Mouse (Mus musculus) embryonic facial prominence, embryonic 13.5 days (tissue): Measurements from ENCODE around the gene Gnpnat1. TPM values are rescaled to one million over a fixed set of nuclear protein-coding genes. Genes with fewer than 3 reads are reported as not detected.

Experiments used
- ATAC-seq: fragments of 200-750 bp; cut with Nextera tagmentation; 2 replicates; pipeline ENCODE4 v1.8.0; 2017; ENCODE audit warnings: low read depth; ENCODE audit not compliant: insufficient number of reproducible peaks, insufficient read depth, low FRiP score, low TSS enrichment
- H3K27ac ChIP-seq: fragments of 300-500 bp; sonication (generic); 2 replicates; pipeline ENCODE4 v1.5.1; 2015; ENCODE audit warnings: moderate library complexity, mild to moderate bottlenecking, inconsistent platforms
- H3K27me3 ChIP-seq: fragments of 300-500 bp; sonication (generic); 2 replicates; pipeline ENCODE4 v1.6.1; 2015; ENCODE audit warnings: mild to moderate bottlenecking, inconsistent platforms
- H3K36me3 ChIP-seq: fragments of 300-500 bp; sonication (generic); 2 replicates; pipeline ENCODE4 v1.6.1; 2015; ENCODE audit warnings: mild to moderate bottlenecking, inconsistent platforms
- H3K4me1 ChIP-seq: fragments of 300-500 bp; sonication (generic); 2 replicates; pipeline ENCODE4 v1.6.1; 2015; ENCODE audit warnings: inconsistent platforms
- H3K4me2 ChIP-seq: fragments of 300-500 bp; sonication (generic); 2 replicates; pipeline ENCODE4 v1.6.1; 2015; ENCODE audit warnings: moderate library complexity, mild to moderate bottlenecking, inconsistent platforms
- H3K4me3 ChIP-seq: fragments of 300-500 bp; sonication (generic); 2 replicates; pipeline ENCODE4 v1.5.1; 2015; ENCODE audit warnings: mild to moderate bottlenecking, inconsistent platforms
- H3K9ac ChIP-seq: fragments of 300-500 bp; sonication (generic); 2 replicates; pipeline ENCODE4 v1.6.1; 2015; ENCODE audit warnings: mild to moderate bottlenecking, inconsistent platforms
- H3K9me3 ChIP-seq: fragments of 300-500 bp; sonication (generic); 2 replicates; pipeline ENCODE4 v1.6.1; 2016; ENCODE audit warnings: inconsistent platforms
- WGBS: fragments of 180-500 bp; shearing (Covaris S2); methylation state at CpG from one replicate; pipeline ENCODE4 v1.1.7; 2015; ENCODE audit warnings: mixed read lengths; 5-methylcytosine and 5-hydroxymethylcytosine counted together
- microRNA-seq: library from miRNA; unstranded; fragments of <30 nt; microRNA quantifications from one replicate; pipeline ENCODE4, GENCODE M21; 2016
- polyA plus RNA-seq: library from polyadenylated mRNA; unstranded; fragments of >200 nt; fragmentation: Nextera tagmentation; extraction: Ambion mirVana; gene quantifications from 2 replicates; pipeline ENCODE4 v1.2.1, GENCODE M21; 2015

Gnpnat1 gene
- polyA plus RNA-seq, 1 experiment from 2014 or later: 49.5 TPM

GRCm38 (mm10) chr14:45329589-45330181 lies 75.0 kb downstream of the Gnpnat1 start, which contains the start of gene Psmc6:
Psmc6 (plus strand) TSS chr14:45329788.
- H3K9me3 ChIP-seq: no peaks in the 10 kb centered on the region
- H3K4me1 ChIP-seq: peaks cover 5% of the 10 kb centered on the region; the same call in 1 of the 2 replicates
- H3K9ac ChIP-seq: peak within 1 kb of the TSS; percentile 96
- ATAC-seq: peak; percentile 95
- peak within 1 kb of the TSS; percentile 68 for H3K4me2 ChIP-seq
- peak within 1 kb of the TSS; percentile 93 for H3K4me3 ChIP-seq
- H3K36me3 ChIP-seq: peaks cover 28% of the 10 kb centered on the region
- peak within 1 kb of the TSS; percentile 83 for H3K27ac ChIP-seq
- H3K27me3 ChIP-seq: no peaks in the 10 kb centered on the region
- under 1% methylated on average over 43 of the region's 44 CpGs for WGBS

GRCm38 (mm10) chr14:45329018-45329588 lies 75.6 kb downstream of the Gnpnat1 start:
- peak overlapping the region; percentile 93 for H3K4me3 ChIP-seq
- 12% methylated on average over 8 of the region's 8 CpGs for WGBS
- peak overlapping the region; percentile 68 for H3K4me2 ChIP-seq
- H3K9me3 ChIP-seq: no peaks in the 10 kb centered on the region
- H3K36me3 ChIP-seq: peaks cover 26% of the 10 kb centered on the region
- peaks cover 5% of the 10 kb centered on the region; the same call in 1 of the 2 replicates for H3K4me1 ChIP-seq
- H3K27ac ChIP-seq: peak overlapping the region; percentile 83
- peak overlapping the region; percentile 55; the same call in 1 of the 2 replicates for H3K9ac ChIP-seq
- H3K27me3 ChIP-seq: no peaks in the 10 kb centered on the region
- ATAC-seq: 0 out of 2 replicates have a peak, but pooled peaks have one; percentile 15

GRCm38 (mm10) chr14:45328072-45328713 lies 76.5 kb downstream of the Gnpnat1 start:
- no peak for ATAC-seq

More at GRCm38 (mm10) chr14:45328072-45328713, 76.5 kb downstream of the Gnpnat1 start:
- H3K4me1 ChIP-seq: peaks cover 5% of the 10 kb centered on the region; the same call in 1 of the 2 replicates
- H3K9ac ChIP-seq: no peak overlapping the region
- no peak overlapping the region for H3K4me2 ChIP-seq
- no peak overlapping the region for H3K27ac ChIP-seq
- no peak overlapping the region for H3K4me3 ChIP-seq
- no peaks in the 10 kb centered on the region for H3K27me3 ChIP-seq
- WGBS: 86% methylated on average over 4 of the region's 4 CpGs
- H3K36me3 ChIP-seq: peaks cover 19% of the 10 kb centered on the region
- H3K9me3 ChIP-seq: no peaks in the 10 kb centered on the region

Small RNA genes lying within 50 kb of the gene (microRNA-seq; reads per million reads assigned to microRNA genes)
- gene Gm25353: not detected

Other genes with a start within 250 kb of the Gnpnat1 start
- gene Gpr137c, start 185.2 kb downstream of the Gnpnat1 start, polyA plus RNA-seq: 3.3 and 4.0 TPM in 2 replicates
- gene Txndc16, start 184.6 kb downstream of the Gnpnat1 start, polyA plus RNA-seq: 16.5 and 19.6 TPM in 2 replicates
- 28.9 and 30.9 TPM in 2 replicates for gene Ero1l, start 86.1 kb downstream of the Gnpnat1 start, polyA plus RNA-seq
- gene Psmc6, start 75.1 kb downstream of the Gnpnat1 start, polyA plus RNA-seq: 167 and 168 TPM in 2 replicates
- 82.1 and 84.1 TPM in 2 replicates for gene Styx, start 53.8 kb downstream of the Gnpnat1 start, polyA plus RNA-seq
- 119 and 127 TPM in 2 replicates for gene Fermt2, start 125.2 kb upstream of the Gnpnat1 start, polyA plus RNA-seq